Mouse (Mus musculus): ENCODE data around the gene Hint1.

DNA sequence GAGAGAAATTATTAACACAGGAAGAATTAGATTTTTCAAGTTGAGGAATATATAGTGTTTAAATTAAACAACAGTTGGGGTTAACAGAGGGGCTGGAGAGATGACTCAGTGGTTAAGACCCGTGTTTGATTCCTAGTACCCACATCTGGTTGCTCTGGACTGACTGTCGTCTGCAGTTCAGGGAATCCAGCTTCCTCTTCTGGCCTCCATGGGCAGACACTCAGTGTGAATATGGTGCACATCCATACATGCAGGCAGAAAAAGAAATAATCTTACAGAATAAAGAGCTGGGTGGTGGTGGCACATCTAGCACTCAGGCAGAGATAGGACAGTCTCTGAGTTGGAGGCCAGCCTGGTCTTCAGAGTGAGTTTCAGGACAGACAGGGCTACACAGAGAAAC lies 2.3 kb downstream of the Hint1 start:
- TF ChIP-seq POLR2A (IDR thresholded peaks at IDR 0.05; ENCODE audit: control insufficient read depth, extremely low read depth, insufficient read depth, low read length, poor library complexity) (no peak), CTCF (IDR thresholded peaks at IDR 0.05; ENCODE audit: borderline replicate concordance, control insufficient read depth, extremely low read depth, insufficient read depth, low read length, poor library complexity) (no peak)
